Mouse (Mus musculus): Measurements from ENCODE around the gene Zc2hc1c. TPM values are rescaled to one million over a fixed set of nuclear protein-coding genes. Genes with fewer than 3 reads are reported as not detected.

The Zc2hc1c gene
- polyA plus RNA-seq, 1 experiment from 2014 or later = 2.4 TPM

- no peak overlapping the region for H3K9ac ChIP-seq (ENCODE audit: low read depth, low read length)
- 78% methylated on average over 2 of the region's 2 CpGs for WGBS
- no peaks in the 10 kb centered on the region for H3K27me3 ChIP-seq (ENCODE audit: control insufficient read depth, insufficient read depth, low read depth, low read length)
- H3K4me2 ChIP-seq (ENCODE audit: low read length) = no peak overlapping the region
- H3K9me3 ChIP-seq (replicated peaks; ENCODE audit: control insufficient read depth, low read length, poor library complexity, severe bottlenecking) = no peaks in the 10 kb centered on the region
- ATAC-seq = no peak
- H3K36me3 ChIP-seq (ENCODE audit: control insufficient read depth, insufficient read depth, low read length) = peaks cover 41% of the 10 kb centered on the region
- H3K4me3 ChIP-seq (ENCODE audit: low read depth, low read length) = no peak overlapping the region
- no peaks in the 10 kb centered on the region for H3K4me1 ChIP-seq (ENCODE audit: control insufficient read depth, insufficient read depth, low read length)
- no peak overlapping the region for H3K27ac ChIP-seq (ENCODE audit: low read length)
Observed at GRCm38 (mm10) chr12:85303256-85303655, 14.9 kb downstream of the Zc2hc1c start.

- peaks cover 52% of the 10 kb centered on the region for H3K36me3 ChIP-seq (ENCODE audit: control insufficient read depth, insufficient read depth, low read length)
Observed at GRCm38 (mm10) chr12:85304725-85305124, 16.3 kb downstream of the Zc2hc1c start.

GRCm38 (mm10) chr12:85305247-85305892 lies 17.0 kb downstream of the Zc2hc1c start:
- no peak overlapping the region for H3K27ac ChIP-seq (ENCODE audit: low read length)
- peak; percentile 71; the same call in 1 of the 2 replicates for ATAC-seq

More at GRCm38 (mm10) chr12:85304725-85305124, 16.3 kb downstream of the Zc2hc1c start:
- no peak overlapping the region for H3K27ac ChIP-seq (ENCODE audit: low read length)
- H3K4me1 ChIP-seq (ENCODE audit: control insufficient read depth, insufficient read depth, low read length) = no peaks in the 10 kb centered on the region
- no peaks in the 10 kb centered on the region for H3K9me3 ChIP-seq (replicated peaks; ENCODE audit: control insufficient read depth, low read length, poor library complexity, severe bottlenecking)
- no peak for ATAC-seq
- H3K4me2 ChIP-seq (ENCODE audit: low read length) = no peak overlapping the region
- 79% methylated on average over 4 of the region's 4 CpGs for WGBS
- H3K4me3 ChIP-seq (ENCODE audit: low read depth, low read length) = no peak overlapping the region
- no peak overlapping the region for H3K9ac ChIP-seq (ENCODE audit: low read depth, low read length)
- H3K27me3 ChIP-seq (ENCODE audit: control insufficient read depth, insufficient read depth, low read depth, low read length) = no peaks in the 10 kb centered on the region

DNA sequence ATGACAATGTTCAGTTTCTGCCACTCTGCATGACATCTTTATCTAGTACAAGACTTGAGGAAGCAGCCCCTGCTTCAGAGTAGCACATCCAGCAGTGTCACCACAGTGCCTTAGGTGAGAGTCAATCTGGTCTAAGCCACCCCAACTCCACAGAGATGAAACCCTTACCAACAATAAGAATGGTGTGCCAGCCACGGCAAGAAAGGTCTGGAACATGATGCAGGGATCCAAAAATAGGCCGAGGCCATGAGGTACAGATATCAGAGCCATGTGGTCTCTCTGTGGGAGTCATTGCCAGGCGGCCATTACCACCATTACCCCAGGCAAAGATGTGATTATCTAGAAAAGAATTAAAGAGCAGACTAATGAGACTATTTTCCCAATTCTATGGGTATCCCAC lies 20.3 kb downstream of the Zc2hc1c start:
- ATAC-seq = no peak
- H3K36me3 ChIP-seq (ENCODE audit: control insufficient read depth, insufficient read depth, low read length) = peaks cover 50% of the 10 kb centered on the region
- WGBS = 74% methylated on average over 3 of the region's 3 CpGs

More at GRCm38 (mm10) chr12:85305247-85305892, 17.0 kb downstream of the Zc2hc1c start:
- Histone ChIP-seq H3K9me3 (replicated peaks; ENCODE audit: control insufficient read depth, low read length, poor library complexity, severe bottlenecking) (no peaks in the 10 kb centered on the region), H3K36me3 (ENCODE audit: control insufficient read depth, insufficient read depth, low read length) (peaks cover 54% of the 10 kb centered on the region), H3K4me3 (ENCODE audit: low read depth, low read length) (no peak overlapping the region), H3K27me3 (ENCODE audit: control insufficient read depth, insufficient read depth, low read depth, low read length) (no peaks in the 10 kb centered on the region), H3K9ac (ENCODE audit: low read depth, low read length) (no peak overlapping the region), H3K4me1 (ENCODE audit: control insufficient read depth, insufficient read depth, low read length) (no peaks in the 10 kb centered on the region), H3K4me2 (ENCODE audit: low read length) (no peak overlapping the region)
- WGBS = 48% methylated on average over 16 of the region's 16 CpGs

GRCm38 (mm10) chr12:85330153-85330552 lies 41.8 kb downstream of the Zc2hc1c start:
- peaks cover 12% of the 10 kb centered on the region for H3K36me3 ChIP-seq (ENCODE audit: control insufficient read depth, insufficient read depth, low read length)
- H3K27me3 ChIP-seq (ENCODE audit: control insufficient read depth, insufficient read depth, low read depth, low read length) = no peaks in the 10 kb centered on the region
- H3K9me3 ChIP-seq (replicated peaks; ENCODE audit: control insufficient read depth, low read length, poor library complexity, severe bottlenecking) = no peaks in the 10 kb centered on the region
- no peak overlapping the region for H3K4me2 ChIP-seq (ENCODE audit: low read length)
- H3K4me3 ChIP-seq (ENCODE audit: low read depth, low read length) = no peak overlapping the region
- H3K4me1 ChIP-seq (ENCODE audit: control insufficient read depth, insufficient read depth, low read length) = no peaks in the 10 kb centered on the region
- ATAC-seq = no peak
- WGBS = 90% methylated on average over 7 of the region's 7 CpGs
- no peak overlapping the region for H3K27ac ChIP-seq (ENCODE audit: low read length)
- H3K9ac ChIP-seq (ENCODE audit: low read depth, low read length) = no peak overlapping the region

More for the DNA sequence above, 20.3 kb downstream of the Zc2hc1c start:
- Histone ChIP-seq H3K4me3 (ENCODE audit: low read depth, low read length) (no peak overlapping the region), H3K4me2 (ENCODE audit: low read length) (no peak overlapping the region), H3K27ac (ENCODE audit: low read length) (no peak overlapping the region), H3K4me1 (ENCODE audit: control insufficient read depth, insufficient read depth, low read length) (no peaks in the 10 kb centered on the region), H3K9ac (ENCODE audit: low read depth, low read length) (no peak overlapping the region), H3K9me3 (replicated peaks; ENCODE audit: control insufficient read depth, low read length, poor library complexity, severe bottlenecking) (no peaks in the 10 kb centered on the region), H3K27me3 (ENCODE audit: control insufficient read depth, insufficient read depth, low read depth, low read length) (no peaks in the 10 kb centered on the region)

DNA sequence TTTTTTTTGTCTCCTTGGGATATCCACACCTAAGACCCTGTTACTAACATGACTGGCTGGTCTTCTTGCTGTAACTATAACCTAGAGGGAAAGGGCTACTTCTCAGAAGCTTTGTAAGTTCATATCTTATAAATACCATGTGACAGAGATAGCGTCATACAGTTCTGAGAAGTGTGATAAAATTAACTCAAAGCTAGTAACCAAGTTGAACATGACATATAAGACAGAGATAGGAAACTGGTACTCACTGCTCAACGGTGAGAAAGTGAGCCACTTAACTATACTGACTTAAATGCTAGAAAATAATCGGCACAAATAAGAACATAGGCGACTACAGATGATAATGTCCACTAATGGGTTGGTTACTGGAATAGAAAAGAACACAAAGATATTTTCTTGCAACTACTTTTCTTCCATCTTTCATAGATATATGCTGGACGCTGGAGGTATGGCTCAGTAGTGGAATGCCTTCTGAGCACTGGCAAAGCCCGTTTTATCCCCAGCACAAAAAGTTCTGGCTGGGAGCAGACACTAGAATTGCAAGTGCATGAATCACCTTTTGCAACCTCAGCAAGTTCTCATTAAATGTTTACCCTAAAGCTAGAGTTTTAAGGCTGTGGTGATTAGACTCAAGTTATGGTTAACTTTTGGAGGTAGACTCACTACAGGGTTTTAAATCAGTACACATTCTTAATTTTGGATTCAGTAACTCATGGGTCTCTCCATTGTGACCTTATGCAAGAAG lies 49.3 kb downstream of the Zc2hc1c start:
- Histone ChIP-seq H3K4me3 (ENCODE audit: low read depth, low read length) (no peak overlapping the region), H3K9me3 (replicated peaks; ENCODE audit: control insufficient read depth, low read length, poor library complexity, severe bottlenecking) (no peaks in the 10 kb centered on the region), H3K4me1 (ENCODE audit: control insufficient read depth, insufficient read depth, low read length) (peaks cover 18% of the 10 kb centered on the region), H3K9ac (ENCODE audit: low read depth, low read length) (no peak overlapping the region), H3K27me3 (ENCODE audit: control insufficient read depth, insufficient read depth, low read depth, low read length) (no peaks in the 10 kb centered on the region), H3K4me2 (ENCODE audit: low read length) (peak overlapping the region; percentile 80), H3K27ac (ENCODE audit: low read length) (no peak overlapping the region), H3K36me3 (ENCODE audit: control insufficient read depth, insufficient read depth, low read length) (peaks cover 7% of the 10 kb centered on the region; the same call in 1 of the 2 replicates)
- WGBS = 86% methylated on average over 6 of the region's 6 CpGs
- no peak for ATAC-seq

DNA sequence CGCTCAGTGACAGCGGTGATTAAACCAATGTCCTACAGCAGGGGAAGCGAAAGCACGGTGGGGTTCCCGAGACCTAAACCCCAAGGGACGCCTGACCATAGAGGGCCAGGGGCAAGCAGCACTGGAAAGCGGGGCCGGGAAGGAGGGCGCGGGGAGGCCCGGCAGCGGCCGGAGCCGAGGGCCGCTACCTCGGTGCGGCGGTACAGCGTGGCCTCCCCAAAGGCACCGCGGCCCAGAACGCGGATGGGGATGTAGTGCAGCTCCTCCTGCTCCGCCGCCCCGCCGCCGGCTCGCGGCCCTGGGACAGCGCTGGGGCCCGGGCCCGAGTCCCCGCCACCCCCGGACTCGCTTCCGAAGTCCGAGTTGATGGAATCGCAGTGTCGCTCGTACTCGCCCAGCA lies 50.4 kb downstream of the Zc2hc1c start:
- peak overlapping the region; percentile 84 for H3K9ac ChIP-seq (ENCODE audit: low read depth, low read length)
- H3K4me1 ChIP-seq (ENCODE audit: control insufficient read depth, insufficient read depth, low read length) = peaks cover 18% of the 10 kb centered on the region
- peak overlapping the region; percentile 80 for H3K4me2 ChIP-seq (ENCODE audit: low read length)
- 2% methylated on average over 39 of the region's 42 CpGs for WGBS
- no peaks in the 10 kb centered on the region for H3K9me3 ChIP-seq (replicated peaks; ENCODE audit: control insufficient read depth, low read length, poor library complexity, severe bottlenecking)
- peak overlapping the region; percentile 81 for H3K27ac ChIP-seq (ENCODE audit: low read length)
- H3K36me3 ChIP-seq (ENCODE audit: control insufficient read depth, insufficient read depth, low read length) = 0 out of 2 replicates have a peak, but pooled peaks cover 5% of the 10 kb centered on the region
- peak; percentile 79 for ATAC-seq
- no peaks in the 10 kb centered on the region for H3K27me3 ChIP-seq (ENCODE audit: control insufficient read depth, insufficient read depth, low read depth, low read length)
- peak overlapping the region; percentile 60 for H3K4me3 ChIP-seq (ENCODE audit: low read depth, low read length)

GRCm38 (mm10) chr12:85339243-85339729 lies 50.9 kb downstream of the Zc2hc1c start, which contains the start of gene Nek9:
Gene Nek9 (minus strand): TSS chr12:85339362.
- Histone ChIP-seq H3K9me3 (replicated peaks; ENCODE audit: control insufficient read depth, low read length, poor library complexity, severe bottlenecking) (no peaks in the 10 kb centered on the region), H3K9ac (ENCODE audit: low read depth, low read length) (peak within 1 kb of the TSS; percentile 84), H3K36me3 (ENCODE audit: control insufficient read depth, insufficient read depth, low read length) (0 out of 2 replicates have a peak, but pooled peaks cover under 1% of the 10 kb centered on the region), H3K27me3 (ENCODE audit: control insufficient read depth, insufficient read depth, low read depth, low read length) (no peaks in the 10 kb centered on the region), H3K4me1 (ENCODE audit: control insufficient read depth, insufficient read depth, low read length) (peaks cover 18% of the 10 kb centered on the region), H3K4me3 (ENCODE audit: low read depth, low read length) (peak within 1 kb of the TSS; percentile 60), H3K4me2 (ENCODE audit: low read length) (peak within 1 kb of the TSS; percentile 80), H3K27ac (ENCODE audit: low read length) (peak within 1 kb of the TSS; percentile 81)
- peak; percentile 86 for ATAC-seq
- WGBS = under 1% methylated on average over 32 of the region's 36 CpGs

GRCm38 (mm10) chr12:85339947-85340346 lies 51.6 kb downstream of the Zc2hc1c start:
- WGBS = 42% methylated on average over 4 of the region's 4 CpGs
- ATAC-seq = no peak
- Histone ChIP-seq H3K4me1 (ENCODE audit: control insufficient read depth, insufficient read depth, low read length) (peaks cover 18% of the 10 kb centered on the region), H3K9me3 (replicated peaks; ENCODE audit: control insufficient read depth, low read length, poor library complexity, severe bottlenecking) (no peaks in the 10 kb centered on the region), H3K27me3 (ENCODE audit: control insufficient read depth, insufficient read depth, low read depth, low read length) (no peaks in the 10 kb centered on the region), H3K36me3 (ENCODE audit: control insufficient read depth, insufficient read depth, low read length) (0 out of 2 replicates have a peak, but pooled peaks cover 2% of the 10 kb centered on the region), H3K9ac (ENCODE audit: low read depth, low read length) (no peak overlapping the region), H3K27ac (ENCODE audit: low read length) (no peak overlapping the region), H3K4me2 (ENCODE audit: low read length) (peak overlapping the region; percentile 80), H3K4me3 (ENCODE audit: low read depth, low read length) (no peak overlapping the region; the same call in 1 of the 2 replicates)
